Mouse (Mus musculus): ENCODE results near the gene Nsg1.

DNA sequence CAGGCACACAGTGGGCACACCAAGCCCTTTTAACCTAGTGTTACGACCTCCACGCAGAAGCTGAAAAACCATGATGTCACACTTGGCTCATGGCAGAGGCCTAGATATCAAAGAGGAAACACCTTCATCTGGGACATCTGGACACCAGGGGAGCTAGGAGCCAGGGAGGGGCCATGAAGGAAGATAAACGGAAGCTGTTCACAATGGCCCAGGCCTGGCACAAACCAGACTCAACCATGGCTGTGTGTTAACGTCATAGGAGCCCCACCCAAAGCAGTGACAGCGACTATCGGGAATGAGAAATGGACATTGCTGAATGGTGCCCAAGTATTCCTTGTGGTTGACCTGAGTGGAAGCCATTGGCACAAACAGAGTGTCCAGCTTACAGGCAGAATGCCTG, 13.2 kb downstream of the Nsg1 start:
- TF ChIP-seq CTCF (IDR thresholded peaks at IDR 0.05; ENCODE audit: insufficient read depth, low read depth, low read length): no peak
- TF ChIP-seq POLR2A (IDR thresholded peaks at IDR 0.05; ENCODE audit: insufficient read depth, low read depth, low read length): no peak
